Mouse (Mus musculus) urinary bladder, adult 18-20 months (tissue): ENCODE results near the gene Pon3.
A peak's percentile ranks its signal among the peaks of the same experiment; 100 is the strongest.

Source experiments
- DNase-seq, 2 experiments: peaks; one replicate each; pipeline ENCODE4 v3.0.0; 2022; ENCODE audit warnings: low spot score in 2 of 2, mixed read lengths in 2 of 2

The Pon3 gene

DNA sequence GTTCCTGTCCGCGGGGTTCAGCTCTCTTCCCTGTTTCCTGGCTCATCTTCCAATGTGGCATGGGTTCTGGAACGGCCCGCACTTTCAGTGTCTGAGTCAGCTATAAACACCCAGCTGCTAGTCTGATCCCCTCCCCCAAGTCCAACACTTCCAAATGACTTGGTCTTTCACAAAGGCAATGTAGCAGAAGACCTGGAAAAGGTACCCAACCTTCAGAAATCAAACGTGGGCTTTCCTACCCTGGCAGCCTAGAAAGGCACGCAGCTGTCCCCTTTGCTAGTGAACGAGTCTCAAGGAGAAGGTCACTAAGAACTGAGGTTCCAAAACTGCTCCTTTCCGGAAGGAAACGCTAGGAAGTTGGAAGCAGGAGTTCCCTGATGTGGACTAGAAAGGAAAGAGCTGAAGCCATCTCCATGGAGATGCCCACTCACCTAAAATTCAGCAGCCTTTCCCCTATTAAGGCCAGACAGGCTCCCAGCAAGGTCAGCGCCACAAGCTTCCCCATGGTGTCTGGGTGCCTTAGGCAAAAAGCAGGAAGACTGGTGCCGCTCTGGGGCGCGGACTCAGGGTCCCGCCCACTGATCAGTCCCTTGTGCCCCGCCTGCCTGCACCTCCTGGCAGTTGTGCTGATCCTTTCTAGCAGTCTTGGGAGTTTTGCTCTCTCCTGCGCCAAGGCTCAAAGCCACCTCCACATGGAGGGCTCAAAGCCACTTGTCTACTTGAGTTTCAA lies at the start of gene Pon3:
Gene Pon3 (minus strand): TSS at position 565 of the 730 bp plus-strand sequence.
- peak; percentile 55 to 58 for DNase-seq

DNA sequence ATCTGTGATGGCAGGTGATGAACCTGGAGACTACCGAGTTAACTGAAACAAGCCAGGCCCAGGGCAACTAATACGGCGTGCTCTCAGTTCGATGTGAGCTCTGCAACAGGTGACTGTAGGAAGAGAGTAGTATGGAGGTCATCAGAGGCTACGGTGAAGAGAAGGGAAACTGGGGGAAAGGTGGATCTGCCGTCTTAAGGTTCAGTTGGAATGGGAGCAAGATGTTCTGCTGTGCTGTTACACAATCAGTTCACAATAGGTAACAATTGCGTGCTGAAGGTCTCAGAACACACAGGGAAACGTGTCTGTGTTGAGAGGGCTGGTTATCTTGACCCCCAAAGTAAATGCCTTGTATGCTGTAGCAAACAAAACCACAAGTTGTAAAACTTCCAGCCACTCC lies 48.9 kb upstream of the Pon3 start:
- DNase-seq = no peak

GRCm38 (mm10) chr6:5300629-5301028 lies 44.5 kb upstream of the Pon3 start:
- DNase-seq = peak in 1 of 2 experiments; percentile 40

GRCm38 (mm10) chr6:5299561-5299960 lies 43.5 kb upstream of the Pon3 start:
- no peak for DNase-seq

DNA sequence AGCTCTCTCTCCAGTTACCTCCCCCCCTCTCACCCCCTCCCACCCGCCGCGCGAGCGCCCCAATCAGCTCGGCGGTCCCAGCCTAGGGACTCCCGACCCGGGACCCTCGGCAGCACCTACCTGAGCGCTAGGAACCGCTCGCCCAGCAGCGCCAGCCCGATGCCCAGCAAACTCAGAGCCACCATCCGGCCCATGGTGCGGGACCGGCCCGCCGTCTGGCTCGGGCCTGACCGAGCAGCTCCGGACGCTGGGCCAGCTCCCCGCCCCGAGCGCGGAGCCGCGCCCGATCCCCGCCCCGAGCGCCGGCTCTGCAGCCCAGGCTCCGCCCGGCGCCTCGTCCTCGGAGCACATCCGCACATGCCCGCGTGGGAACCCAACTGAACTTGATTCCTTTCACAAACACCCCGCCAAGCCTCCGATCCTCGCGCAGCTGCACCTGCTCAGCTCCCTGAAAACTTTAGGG lies 42.0 kb upstream of the Pon3 start, which contains the start of gene Pon2:
Gene Pon2 (minus strand): TSS at position 364 of the 463 bp plus-strand sequence.
- peak; percentile 75 to 81 for DNase-seq

DNA sequence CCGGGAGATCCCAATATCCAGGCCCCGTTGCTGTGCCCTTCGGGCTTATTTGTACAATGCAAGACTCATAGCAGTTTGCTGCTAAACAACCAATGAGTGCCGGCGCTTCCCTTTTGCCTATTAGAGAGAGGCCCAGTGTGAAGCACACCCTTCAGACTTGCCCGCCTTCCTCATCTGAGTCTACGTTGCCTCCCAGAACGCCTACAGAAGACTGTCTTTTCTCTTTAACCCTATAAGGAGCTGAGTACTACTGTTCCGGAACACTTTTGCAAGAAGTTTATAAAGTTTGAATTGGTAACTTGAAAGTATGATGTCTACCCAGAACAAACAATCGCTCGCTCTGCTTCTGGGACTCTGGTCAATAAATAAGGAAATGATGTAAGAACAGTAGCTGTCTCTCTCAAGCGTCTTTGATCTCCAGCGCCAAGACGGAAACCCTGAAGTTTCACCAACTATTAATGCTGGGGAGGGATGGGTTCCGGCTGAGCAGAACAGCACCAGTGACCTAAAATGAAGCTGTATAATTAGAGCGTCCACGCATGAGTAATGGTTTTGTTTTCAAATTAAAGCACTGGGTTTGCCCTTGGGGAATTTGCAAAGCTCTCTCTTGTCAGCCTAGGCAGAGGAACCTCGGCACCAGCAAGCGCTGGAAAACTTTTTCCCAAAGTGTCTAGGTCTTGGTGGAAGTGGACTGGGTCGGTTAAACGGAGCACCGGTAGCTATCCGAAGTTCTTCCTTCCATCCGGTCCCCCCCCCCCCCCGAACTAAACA lies 41.4 kb upstream of the Pon3 start:
- DNase-seq = peak; percentile 39 to 51

GRCm38 (mm10) chr6:5296067-5296466 lies 40.0 kb upstream of the Pon3 start:
- no peak for DNase-seq

- no peak for DNase-seq
These were observed 38.8 kb upstream of the Pon3 start for GRCm38 (mm10) chr6:5294659-5295449.

GRCm38 (mm10) chr6:5292841-5293240 lies 36.8 kb upstream of the Pon3 start:
- no peak for DNase-seq

DNA sequence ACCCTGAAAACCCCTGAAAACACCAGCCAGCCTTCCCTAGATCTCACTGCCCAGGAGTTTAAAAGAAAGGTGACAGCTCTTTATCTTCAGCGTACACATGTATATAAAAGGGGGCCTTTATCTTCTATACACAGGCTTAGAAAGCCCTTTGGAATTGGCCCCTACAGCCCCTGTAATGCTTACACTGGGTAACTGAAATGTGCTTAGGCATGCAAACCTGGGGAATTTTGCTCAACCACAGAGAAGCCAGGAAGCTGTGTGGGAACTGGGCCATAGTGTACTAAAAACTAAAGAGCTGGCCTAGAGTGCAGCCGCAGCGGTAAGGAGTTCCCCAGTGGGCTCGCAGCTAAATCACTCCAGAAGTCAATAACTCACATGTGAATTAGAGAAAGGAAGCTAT lies 35.4 kb upstream of the Pon3 start:
- no peak for DNase-seq

- no peak for DNase-seq
These were observed 31.8 kb upstream of the Pon3 start for GRCm38 (mm10) chr6:5287919-5288318.

- DNase-seq = no peak
These were observed 31.3 kb upstream of the Pon3 start for GRCm38 (mm10) chr6:5287392-5287791.

DNA sequence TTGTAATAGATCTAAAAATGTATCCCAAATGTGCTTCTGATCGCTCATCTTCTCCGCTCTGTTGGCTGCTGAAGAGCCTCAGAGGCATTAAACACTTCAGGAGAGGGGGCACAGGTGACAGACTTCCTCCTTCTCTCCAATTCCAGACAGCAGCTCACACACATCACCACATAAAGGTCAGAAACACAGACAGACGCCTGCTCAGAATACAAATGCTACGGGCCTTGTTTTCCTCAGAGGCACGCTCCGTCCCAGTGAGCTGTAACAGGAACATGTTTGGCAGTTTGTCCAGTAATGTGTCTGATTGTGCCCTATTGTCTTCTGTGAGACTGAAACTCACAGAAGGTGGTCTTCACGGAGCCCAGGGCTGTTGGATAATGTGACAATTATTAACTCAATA lies 26.3 kb upstream of the Pon3 start:
- DNase-seq = no peak

DNA sequence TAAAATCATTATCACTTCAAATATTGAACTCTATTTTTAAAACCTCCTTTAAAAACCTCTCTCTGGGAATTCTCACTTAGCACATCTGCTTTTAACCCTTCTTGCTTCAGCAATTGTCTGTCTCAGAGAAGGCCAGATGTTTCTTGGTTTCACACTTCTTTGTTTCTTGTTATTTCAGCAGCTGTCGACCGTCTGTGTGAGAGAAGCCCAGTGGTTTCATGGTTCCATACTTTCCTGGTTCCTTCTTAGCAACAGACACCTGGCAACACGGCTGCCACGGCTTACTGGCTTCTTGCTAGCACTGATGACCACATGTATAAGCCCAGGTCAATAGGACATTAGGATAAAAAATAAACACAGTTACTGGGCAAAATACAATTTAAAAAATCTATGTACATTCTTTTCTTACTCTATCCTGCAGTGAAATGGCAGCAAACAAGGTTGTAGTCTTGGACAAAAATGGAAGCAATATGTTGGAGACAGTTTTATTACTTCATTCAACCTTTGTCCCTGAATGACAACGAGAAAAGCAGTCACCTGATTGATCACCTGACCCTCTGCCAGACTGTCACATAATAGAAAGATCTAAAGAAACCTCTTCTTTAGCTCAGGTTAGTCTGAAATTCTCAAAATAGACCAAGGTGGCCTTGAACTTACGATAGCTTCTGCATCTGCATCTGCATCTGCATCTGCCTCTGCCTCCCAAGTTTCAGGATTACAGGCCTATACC lies 24.7 kb upstream of the Pon3 start:
- no peak for DNase-seq

DNA sequence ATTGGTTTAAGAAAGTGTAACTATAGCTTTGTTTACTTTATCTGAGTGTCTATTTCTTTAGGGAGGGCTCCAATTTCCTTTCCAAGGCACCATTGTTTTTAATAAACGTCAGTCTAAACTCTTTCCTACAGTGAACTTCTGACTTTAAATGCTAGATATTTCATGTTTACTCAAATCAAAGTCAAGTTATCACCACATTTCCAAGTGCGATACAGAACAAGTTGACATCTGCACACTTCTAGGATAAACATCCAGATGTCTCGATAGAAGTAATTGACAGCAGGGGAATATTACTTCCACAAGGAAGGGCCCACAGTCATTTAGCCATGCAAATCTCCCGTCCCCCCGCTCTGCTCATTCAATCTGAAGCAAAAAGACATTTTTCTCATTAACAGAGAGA lies 21.9 kb upstream of the Pon3 start:
- no peak for DNase-seq

DNA sequence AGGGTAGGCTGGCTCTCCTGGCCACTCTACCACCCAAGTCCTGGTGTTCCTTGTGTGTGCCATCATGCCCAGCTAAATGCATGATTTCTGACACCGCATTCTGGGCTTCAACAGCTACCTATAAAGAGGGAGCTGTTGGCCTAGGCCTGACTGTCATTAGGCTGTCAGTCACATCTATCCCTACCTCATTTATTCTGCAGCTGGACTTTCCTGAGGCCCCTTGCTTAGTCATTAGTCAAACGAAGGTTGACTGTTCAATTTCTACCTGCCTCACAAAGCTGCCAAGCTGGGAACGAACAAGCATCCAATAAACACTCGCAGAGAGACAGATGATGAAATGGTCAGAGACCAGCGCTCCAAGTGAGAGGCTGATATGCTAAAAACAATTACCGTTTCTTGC lies 13.6 kb upstream of the Pon3 start:
- DNase-seq = no peak

DNA sequence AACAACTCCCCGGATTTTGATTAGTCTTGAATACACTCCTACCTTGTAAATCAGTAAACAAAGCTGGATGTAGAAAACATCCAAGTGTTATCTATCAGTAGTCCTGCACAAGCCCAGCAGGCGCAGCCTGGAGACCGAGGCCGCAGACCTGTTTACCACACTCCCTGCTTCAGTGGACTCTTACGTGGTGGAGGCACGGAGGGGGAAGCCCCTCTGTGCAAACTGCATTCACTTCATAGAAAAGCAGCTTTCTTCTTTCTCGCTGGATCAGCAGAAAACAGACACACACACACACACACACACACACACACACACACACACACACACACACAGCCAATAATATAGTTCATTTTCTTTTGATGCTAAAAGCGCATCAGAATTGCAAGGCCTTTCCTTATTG lies 8.7 kb upstream of the Pon3 start:
- DNase-seq = no peak

- DNase-seq = no peak
These were observed 7.3 kb upstream of the Pon3 start for GRCm38 (mm10) chr6:5263250-5263999.

GRCm38 (mm10) chr6:5262322-5263249 lies 6.5 kb upstream of the Pon3 start:
- no peak for DNase-seq

DNA sequence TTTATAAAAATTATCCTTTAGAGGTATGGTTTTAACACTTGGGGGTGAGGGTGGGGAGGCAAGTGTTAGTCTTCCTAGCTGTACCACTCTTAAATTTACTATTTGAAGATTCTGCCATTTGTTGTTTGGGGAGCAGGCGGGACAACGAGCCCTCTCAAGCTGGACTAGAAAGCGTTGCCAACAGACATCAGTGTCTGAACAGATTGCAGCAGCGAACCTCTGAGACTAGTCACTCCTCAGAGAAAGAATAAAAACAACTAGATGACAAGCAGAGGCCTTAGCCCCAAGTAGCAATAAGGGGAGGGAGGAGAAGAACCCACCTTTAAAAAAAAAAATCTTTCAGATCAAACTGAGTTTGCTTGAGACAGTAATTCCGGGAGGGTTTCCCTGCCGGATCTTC lies 795 bp downstream of the Pon3 start:
- DNase-seq = no peak
